Mouse (Mus musculus): ENCODE data around the gene Fam126b.
A peak's percentile ranks its signal among the peaks of the same experiment; 100 is the strongest.
"Not testable (repeated sequence)": the region's sequence is repeated elsewhere in the genome, so short reads cannot be mapped to it uniquely, and the experiment has no call there.

Gene Fam126b

GRCm38 (mm10) chr1:58586171-58586997 lies at the start of gene Fam126b, which contains the start of gene Ndufb3:
Gene Fam126b, minus strand, starts transcription at chr1:58586323.
Gene Ndufb3, plus strand, starts transcription at chr1:58586384.
- DNase-seq (ENCODE audit: low spot score): peak; percentile 94

- DNase-seq (ENCODE audit: low spot score): not testable (repeated sequence)
Observed at GRCm38 (mm10) chr1:58628847-58629246, 42.7 kb upstream of the Fam126b start.

- DNase-seq (ENCODE audit: low spot score): peak; percentile 39
Observed at GRCm38 (mm10) chr1:58621996-58622748, 36.0 kb upstream of the Fam126b start.

GRCm38 (mm10) chr1:58621251-58621650 lies 35.1 kb upstream of the Fam126b start:
- no peak for DNase-seq (ENCODE audit: low spot score)

- DNase-seq (ENCODE audit: low spot score): no peak
Observed at GRCm38 (mm10) chr1:58618766-58619165, 32.6 kb upstream of the Fam126b start.

GRCm38 (mm10) chr1:58617978-58618668 lies 32.0 kb upstream of the Fam126b start:
- no peak for DNase-seq (ENCODE audit: low spot score)

- no peak for DNase-seq (ENCODE audit: low spot score)
Observed at GRCm38 (mm10) chr1:58617076-58617475, 31.0 kb upstream of the Fam126b start.

GRCm38 (mm10) chr1:58616176-58616575 lies 30.1 kb upstream of the Fam126b start:
- peak; percentile 5 for DNase-seq (ENCODE audit: low spot score)

- DNase-seq (ENCODE audit: low spot score): no peak
Observed at GRCm38 (mm10) chr1:58615146-58615545, 29.0 kb upstream of the Fam126b start.

GRCm38 (mm10) chr1:58614424-58614823 lies 28.3 kb upstream of the Fam126b start:
- no peak for DNase-seq (ENCODE audit: low spot score)

GRCm38 (mm10) chr1:58613786-58614185 lies 27.7 kb upstream of the Fam126b start:
- peak; percentile 17 for DNase-seq (ENCODE audit: low spot score)

GRCm38 (mm10) chr1:58610611-58611010 lies 24.5 kb upstream of the Fam126b start:
- DNase-seq (ENCODE audit: low spot score): no peak

GRCm38 (mm10) chr1:58610166-58610565 lies 24.0 kb upstream of the Fam126b start:
- no peak for DNase-seq (ENCODE audit: low spot score)

- DNase-seq (ENCODE audit: low spot score): not testable (repeated sequence)
Observed at GRCm38 (mm10) chr1:58609591-58609990, 23.5 kb upstream of the Fam126b start.

- DNase-seq (ENCODE audit: low spot score): no peak
Observed at GRCm38 (mm10) chr1:58603738-58604137, 17.6 kb upstream of the Fam126b start.

GRCm38 (mm10) chr1:58602681-58603080 lies 16.6 kb upstream of the Fam126b start:
- DNase-seq (ENCODE audit: low spot score): no peak

GRCm38 (mm10) chr1:58587491-58587890 lies 1.4 kb upstream of the Fam126b start:
- DNase-seq (ENCODE audit: low spot score): no peak

- no peak for DNase-seq (ENCODE audit: low spot score)
Observed at GRCm38 (mm10) chr1:58585373-58586170, 551 bp downstream of the Fam126b start.

- peak; percentile 25 for DNase-seq (ENCODE audit: low spot score)
Observed at GRCm38 (mm10) chr1:58584271-58584670, 1.9 kb downstream of the Fam126b start.

- no peak for DNase-seq (ENCODE audit: low spot score)
Observed at GRCm38 (mm10) chr1:58582611-58583010, 3.5 kb downstream of the Fam126b start.

- DNase-seq (ENCODE audit: low spot score): peak; percentile 28
Observed at GRCm38 (mm10) chr1:58579179-58579578, 6.9 kb downstream of the Fam126b start.

GRCm38 (mm10) chr1:58570437-58570836 lies 15.7 kb downstream of the Fam126b start:
- DNase-seq (ENCODE audit: low spot score): no peak
